Mouse (Mus musculus) liver, adult 2 months (tissue): ENCODE measurements around the gene Ptgs2. TPM values are rescaled to one million over a fixed set of nuclear protein-coding genes. Genes with fewer than 3 reads are reported as not detected.

Source experiments
- DNase-seq: peaks from one replicate; pipeline ENCODE4 v3.0.0-alpha.2; 2011; ENCODE audit warnings: low read depth, low spot score; ENCODE audit errors: extremely low read depth
- H3K27ac ChIP-seq: fragments of 200-500 bp; replicated peaks from 2 replicates; pipeline ENCODE4 v1.5.1; 2012; ENCODE audit warnings: low read depth, mild to moderate bottlenecking, control low read depth, inconsistent platforms, low read length; ENCODE audit not compliant: insufficient read depth
- H3K27me3 ChIP-seq: fragments of 200-500 bp; 2 replicates; pipeline ENCODE4 v1.6.1; 2012; ENCODE audit warnings: mild to moderate bottlenecking, moderate library complexity, low read length, inconsistent platforms; ENCODE audit not compliant: control insufficient read depth, insufficient read depth
- H3K36me3 ChIP-seq: fragments of 200-500 bp; 2 replicates; pipeline ENCODE4 v1.6.1; 2012; ENCODE audit warnings: low read length, inconsistent platforms; ENCODE audit not compliant: control insufficient read depth, insufficient read depth
- H3K4me1 ChIP-seq: fragments of 200-500 bp; 2 replicates; pipeline ENCODE4 v1.6.1; 2011; ENCODE audit warnings: low read length; ENCODE audit not compliant: control insufficient read depth, insufficient read depth
- H3K4me3 ChIP-seq: fragments of 200-500 bp; 2 replicates; pipeline ENCODE4 v1.5.1; 2011; ENCODE audit warnings: low read depth, mild to moderate bottlenecking, control low read depth, low read length, moderate library complexity; ENCODE audit not compliant: insufficient read depth
- H3K79me2 ChIP-seq: fragments of 200-500 bp; 2 replicates; pipeline ENCODE4 v1.6.1; 2012; ENCODE audit warnings: inconsistent platforms, mild to moderate bottlenecking, low read length, moderate library complexity; ENCODE audit not compliant: control insufficient read depth, insufficient read depth
- H3K9ac ChIP-seq: fragments of 200-500 bp; 2 replicates; pipeline ENCODE4 v1.6.1; 2012; ENCODE audit warnings: low read depth, mild to moderate bottlenecking, control low read depth, inconsistent platforms, low read length
- CTCF ChIP-seq: fragments of 200-500 bp; IDR thresholded peaks from 2 replicates; pipeline ENCODE4 v1.5.1; 2011; ENCODE audit warnings: low read depth, low read length, control low read depth
- POLR2A ChIP-seq: fragments of 200-500 bp; IDR thresholded peaks from 2 replicates; pipeline ENCODE4 v1.6.1; 2011; ENCODE audit warnings: low read length, control low read depth; ENCODE audit not compliant: insufficient read depth; ENCODE audit errors: extremely low read depth
- WGBS: fragments of 180-500 bp; shearing (Covaris S2); methylation state at CpG from one replicate; pipeline ENCODE4 v1.1.7; 2018; 5-methylcytosine and 5-hydroxymethylcytosine counted together
- polyA plus RNA-seq: library from polyadenylated mRNA; depleted of rRNA; stranded (reverse); fragments of >200 nt; gene quantifications from 2 replicates; pipeline ENCODE4 v1.2.3, GENCODE M21; 2012
- total RNA-seq: library from RNA; depleted of rRNA; stranded (reverse); fragments of >200 nt; gene quantifications from 2 replicates; pipeline ENCODE4 v1.2.3, GENCODE M21; 2014

Gene Ptgs2
- total and polyA plus RNA-seq, 2 experiments, result not detected

DNA sequence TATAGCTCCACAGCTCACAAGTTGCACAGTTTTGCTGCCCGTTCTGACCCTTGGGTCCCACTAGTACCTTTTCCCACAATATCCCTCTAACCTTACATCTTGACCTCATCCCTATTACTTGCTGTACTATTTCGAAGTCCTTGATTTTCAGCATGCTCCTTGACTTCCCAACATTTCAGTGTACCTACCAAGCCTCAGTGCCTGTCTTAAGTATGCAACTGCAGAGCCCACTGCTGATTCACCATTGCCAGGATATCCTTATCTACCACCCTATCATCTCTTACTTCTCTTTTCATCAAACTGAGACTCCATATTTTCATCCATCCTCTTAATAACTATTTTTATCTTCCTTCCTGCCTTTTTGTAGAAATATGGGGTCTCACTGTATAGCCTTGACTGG, 9.8 kb downstream of the Ptgs2 start:
- Histone ChIP-seq H3K9ac (no peak overlapping the region), H3K79me2 (no peaks in the 10 kb centered on the region), H3K36me3 (no peaks in the 10 kb centered on the region), H3K4me3 (no peak overlapping the region), H3K27ac (no peak overlapping the region), H3K27me3 (no peaks in the 10 kb centered on the region; the same call in 1 of the 2 replicates), H3K4me1 (no peaks in the 10 kb centered on the region)
- WGBS, result 72% methylated on average over 2 of the region's 2 CpGs
- TF ChIP-seq CTCF (no peak), POLR2A (no peak)
- no peak for DNase-seq

DNA sequence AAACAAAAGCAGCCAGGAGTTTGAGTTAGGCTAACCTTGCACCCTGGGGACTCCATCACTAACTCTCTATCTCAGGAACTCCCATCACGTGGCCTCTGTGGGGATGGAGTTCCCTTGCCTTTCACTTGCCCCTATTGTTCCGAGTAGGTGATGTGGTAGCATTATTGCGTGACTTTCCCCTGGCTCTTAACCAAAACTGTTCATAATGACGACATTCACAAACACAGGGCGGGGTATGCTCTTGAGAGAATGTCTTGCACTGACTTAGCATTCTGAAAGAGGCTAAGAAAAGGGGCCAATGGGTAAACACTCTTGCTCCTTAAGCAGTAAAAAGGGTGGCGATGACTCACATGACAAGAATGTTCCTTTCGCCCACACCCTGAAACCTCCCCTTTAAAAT, 15.5 kb downstream of the Ptgs2 start:
- Histone ChIP-seq H3K79me2 (no peaks in the 10 kb centered on the region), H3K27ac (no peak overlapping the region), H3K36me3 (no peaks in the 10 kb centered on the region), H3K27me3 (no peaks in the 10 kb centered on the region), H3K9ac (no peak overlapping the region), H3K4me3 (no peak overlapping the region), H3K4me1 (no peaks in the 10 kb centered on the region)
- DNase-seq, result no peak
- TF ChIP-seq POLR2A, result no peak
- no peak for TF ChIP-seq CTCF
- WGBS, result 74% methylated on average over 7 of the region's 7 CpGs

- Histone ChIP-seq H3K9ac (no peak overlapping the region), H3K36me3 (no peaks in the 10 kb centered on the region), H3K4me1 (no peaks in the 10 kb centered on the region), H3K27ac (no peak overlapping the region), H3K27me3 (no peaks in the 10 kb centered on the region), H3K79me2 (no peaks in the 10 kb centered on the region), H3K4me3 (no peak overlapping the region)
- TF ChIP-seq CTCF (no peak), POLR2A (no peak)
- WGBS, result 78% methylated on average over 5 of the region's 5 CpGs
- DNase-seq, result no peak
Observed at GRCm38 (mm10) chr1:150118352-150118751, 18.5 kb downstream of the Ptgs2 start.

- no peak overlapping the region for H3K4me3 ChIP-seq
- H3K9ac ChIP-seq, result no peak overlapping the region
- H3K27ac ChIP-seq, result no peak overlapping the region
- DNase-seq, result no peak
- no peak for TF ChIP-seq CTCF
- no peak for TF ChIP-seq POLR2A
- H3K79me2 ChIP-seq, result no peaks in the 10 kb centered on the region
- no peaks in the 10 kb centered on the region for H3K27me3 ChIP-seq
- H3K36me3 ChIP-seq, result no peaks in the 10 kb centered on the region
- 83% methylated on average over 2 of the region's 2 CpGs for WGBS
- H3K4me1 ChIP-seq, result no peaks in the 10 kb centered on the region
Observed at GRCm38 (mm10) chr1:150125568-150125967, 25.7 kb downstream of the Ptgs2 start.

DNA sequence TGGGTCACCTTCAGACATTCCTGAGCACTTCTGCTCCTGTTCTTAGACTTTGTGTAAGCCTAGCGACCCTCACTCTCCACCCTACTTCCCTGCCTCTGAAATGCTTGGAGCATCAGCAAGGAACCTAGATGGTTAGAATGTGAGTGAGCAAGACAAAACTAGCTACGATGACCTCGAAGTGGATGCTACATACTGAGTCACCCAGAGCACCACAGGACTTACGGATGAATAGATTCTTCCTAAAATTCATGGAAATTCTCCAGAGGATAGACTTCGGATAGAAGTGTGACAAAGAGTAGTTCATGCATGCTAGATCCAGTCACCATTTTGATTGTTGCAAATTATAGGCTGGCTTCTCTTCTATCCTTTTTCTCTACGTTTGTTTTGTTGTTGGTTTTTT, 30.2 kb downstream of the Ptgs2 start:
- Histone ChIP-seq H3K36me3 (no peaks in the 10 kb centered on the region), H3K27me3 (no peaks in the 10 kb centered on the region), H3K27ac (no peak overlapping the region), H3K79me2 (no peaks in the 10 kb centered on the region), H3K4me1 (no peaks in the 10 kb centered on the region), H3K9ac (no peak overlapping the region), H3K4me3 (no peak overlapping the region)
- TF ChIP-seq CTCF, result no peak
- no peak for TF ChIP-seq POLR2A
- no peak for DNase-seq
- 84% methylated on average over 6 of the region's 6 CpGs for WGBS

GRCm38 (mm10) chr1:150130586-150131275, 30.9 kb downstream of the Ptgs2 start:
- H3K27ac ChIP-seq, result no peak overlapping the region
- no peaks in the 10 kb centered on the region for H3K27me3 ChIP-seq
- DNase-seq, result no peak
- no peaks in the 10 kb centered on the region for H3K4me1 ChIP-seq
- H3K9ac ChIP-seq, result no peak overlapping the region
- H3K79me2 ChIP-seq, result no peaks in the 10 kb centered on the region
- no peaks in the 10 kb centered on the region for H3K36me3 ChIP-seq
- WGBS, result 73% methylated on average over 5 of the region's 5 CpGs
- TF ChIP-seq CTCF (no peak), POLR2A (no peak)
- H3K4me3 ChIP-seq, result no peak overlapping the region
